9 mouse cellular contexts compared by ENCODE assay signal in genomic region chr4:155653086-155653450, GRCm38 (mm10). TPM values are rescaled to one million over a fixed set of nuclear protein-coding genes. Genes with fewer than 3 reads are reported as not detected.
A peak's percentile ranks its signal among the peaks of the same experiment; 100 is the strongest.
DNase-seq lines count a peak whose midpoint lies in the region; ATAC-seq and TF ChIP-seq lines count a peak whose summit lies in the region.
"Had no signal": no experiment of that assay in that cellular context is flagged by ENCODE, and none has a peak within 500 bp of the region (broad histone marks: within the 10 kb centered on the region; RNA-seq: fewer than 3 reads in every experiment).

Gene Mmp23 (minus strand): TSS chr4:155653384.

- H3K27me3 ChIP-seq in embryonic facial prominence, embryonic 11.5 days (ENCODE audit: control insufficient read depth, insufficient read depth, low read length): peaks cover 42% of the 10 kb centered on the region
- H3K27me3 ChIP-seq in heart, embryonic 12.5 days (replicated peaks): peaks cover 34% of the 10 kb centered on the region
- peaks cover 3% of the 10 kb centered on the region; the same call in 1 of the 2 replicates for H3K27me3 ChIP-seq in stomach, embryonic 16.5 days (ENCODE audit: control insufficient read depth, insufficient read depth, low read length)
- H3K27me3 ChIP-seq: Patski had no signal

- no peak for TF ChIP-seq CTCF in layer of hippocampus, adult 2 months (conservative IDR thresholded peaks at IDR 0.05)

- peaks cover 6% of the 10 kb centered on the region for H3K36me3 ChIP-seq in embryonic facial prominence, embryonic 11.5 days (replicated peaks; ENCODE audit: control insufficient read depth, insufficient read depth, low read depth, low read length)
- peaks cover 52% of the 10 kb centered on the region for H3K36me3 ChIP-seq in heart, embryonic 12.5 days
- H3K36me3 ChIP-seq in stomach, embryonic 16.5 days (ENCODE audit: control insufficient read depth, insufficient read depth, low read length): peaks cover 22% of the 10 kb centered on the region

- peak; percentile 70 for ATAC-seq in embryonic facial prominence, embryonic 11.5 days (replicated peaks; ENCODE audit: insufficient number of reproducible peaks, low FRiP score, low TSS enrichment, low read depth)
- ATAC-seq in heart, embryonic 12.5 days (ENCODE audit: insufficient number of reproducible peaks, low FRiP score): peak; percentile 61
- peak; percentile 58 for ATAC-seq in megakaryocyte, adult 5-6 weeks (ENCODE audit: poor library complexity, severe bottlenecking)
- peak; percentile 42; the same call in 1 of the 2 replicates for ATAC-seq in stomach, embryonic 16.5 days (ENCODE audit: insufficient read depth, low FRiP score)
- ATAC-seq: Patski had no signal

- peak within 1 kb of the TSS; percentile 69 for H3K9ac ChIP-seq in embryonic facial prominence, embryonic 11.5 days (replicated peaks; ENCODE audit: low read length)
- H3K9ac ChIP-seq in heart, embryonic 12.5 days: peak within 1 kb of the TSS; percentile 78
- H3K9ac ChIP-seq in stomach, embryonic 16.5 days (ENCODE audit: low read length): peak within 1 kb of the TSS; percentile 77

- peak within 1 kb of the TSS; percentile 50 for H3K4me3 ChIP-seq in layer of hippocampus, adult 2 months
- peak within 1 kb of the TSS; percentile 42 for H3K4me3 ChIP-seq in embryonic facial prominence, embryonic 11.5 days (ENCODE audit: low read depth, low read length)
- H3K4me3 ChIP-seq in heart, embryonic 12.5 days: peak within 1 kb of the TSS; percentile 55
- H3K4me3 ChIP-seq in stomach, embryonic 16.5 days (replicated peaks; ENCODE audit: low read length): peak within 1 kb of the TSS; percentile 56

- H3K4me2 ChIP-seq in embryonic facial prominence, embryonic 11.5 days (ENCODE audit: low read depth, low read length): peak within 1 kb of the TSS; percentile 95
- H3K4me2 ChIP-seq in heart, embryonic 12.5 days: peak within 1 kb of the TSS; percentile 83
- peak within 1 kb of the TSS; percentile 86 for H3K4me2 ChIP-seq in stomach, embryonic 16.5 days (ENCODE audit: low read depth, low read length)

- H3K9me3 ChIP-seq in embryonic facial prominence, embryonic 11.5 days (replicated peaks; ENCODE audit: control insufficient read depth, low read length): no peaks in the 10 kb centered on the region
- H3K9me3 ChIP-seq in heart, embryonic 12.5 days (replicated peaks): no peaks in the 10 kb centered on the region
- no peaks in the 10 kb centered on the region for H3K9me3 ChIP-seq in stomach, embryonic 16.5 days (replicated peaks; ENCODE audit: control insufficient read depth, low read length)

- peaks cover 22% of the 10 kb centered on the region for H3K4me1 ChIP-seq in embryonic facial prominence, embryonic 11.5 days (ENCODE audit: control insufficient read depth, insufficient read depth, low read length)
- H3K4me1 ChIP-seq in heart, embryonic 12.5 days (replicated peaks): peaks cover 52% of the 10 kb centered on the region
- H3K4me1 ChIP-seq in stomach, embryonic 16.5 days (ENCODE audit: control insufficient read depth, insufficient read depth, low read length): peaks cover 38% of the 10 kb centered on the region

- no peak for DNase-seq in layer of hippocampus, adult 2 months (ENCODE audit: low spot score in 2 of 2)
- no peak for DNase-seq in layer of hippocampus, adult 18-20 months (ENCODE audit: low spot score in 2 of 2)
- peak; percentile 74 for DNase-seq in embryonic facial prominence, embryonic 11.5 days (ENCODE audit: low spot score)
- peak; percentile 30 to 56 for DNase-seq in kidney, postnatal 25 days
- no peak for DNase-seq in right cerebral cortex, postnatal 14 days

- H3K27ac ChIP-seq in layer of hippocampus, adult 2 months: peak within 1 kb of the TSS; percentile 57; the same call in 1 of the 2 replicates
- no peak within 1 kb of the TSS for H3K27ac ChIP-seq in embryonic facial prominence, embryonic 11.5 days (replicated peaks; ENCODE audit: low read depth, low read length)
- peak within 1 kb of the TSS; percentile 78 for H3K27ac ChIP-seq in heart, embryonic 12.5 days (ENCODE audit: poor library complexity, severe bottlenecking)
- peak within 1 kb of the TSS; percentile 86 for H3K27ac ChIP-seq in stomach, embryonic 16.5 days (ENCODE audit: low read length)

- under 1% methylated on average over 33 of the region's 33 CpGs for WGBS in embryonic facial prominence, embryonic 11.5 days
- WGBS in heart, embryonic 12.5 days: under 1% methylated on average over 33 of the region's 33 CpGs
- under 1% methylated on average over 33 of the region's 33 CpGs for WGBS in stomach, embryonic 16.5 days

RNA-seq across cellular contexts. Expression of gene Mmp23, which starts in this region (rescaled TPM):
- 1 to 10 TPM; 2.7 to 3.4 TPM for total RNA-seq in layer of hippocampus, adult 2 months (2021)
- total RNA-seq in layer of hippocampus, adult 18-20 months (2021): 1 to 10 TPM; 2.8 to 4.2 TPM
- polyA plus RNA-seq in embryonic facial prominence, embryonic 11.5 days (2014; fragmentation: Nextera tagmentation; extraction: Ambion mirVana): 6.3 and 8.7 TPM in 2 replicates
- polyA plus RNA-seq in heart, embryonic 12.5 days (2016; fragmentation: Nextera tagmentation; extraction: Ambion mirVana): 72.0 and 75.7 TPM in 2 replicates
- 0.18 and 0.20 TPM in 2 replicates for total RNA-seq in megakaryocyte, adult 5-6 weeks (2015)
- 0.22 and 0.94 TPM in 2 replicates for total RNA-seq in megakaryocyte, adult 5-6 weeks (2017)
- 53.8 and 59.8 TPM in 2 replicates for polyA plus RNA-seq in stomach, embryonic 16.5 days (2015; fragmentation: Nextera tagmentation; extraction: Ambion mirVana)

Comparison
In these comparisons a context has a peak if more than half of its experiments do, and no peak if none do; other contexts are left out.
1. Peak in ATAC-seq in megakaryocyte, adult 5-6 weeks; RNA of the gene not detected or under 1 TPM.
2. DNase-seq: peak in embryonic facial prominence, embryonic 11.5 days (single experiment) and kidney, postnatal 25 days (2 of 2); none in layer of hippocampus, adult 2 months (0 of 2), layer of hippocampus, adult 18-20 months (0 of 2) and right cerebral cortex, postnatal 14 days (single experiment).
3. Peak in every context shown above with its lines, with median percentiles within 50 percentile points of each other: H3K4me3 ChIP-seq, ATAC-seq, H3K4me2 ChIP-seq and H3K9ac ChIP-seq.